Mouse (Mus musculus) intestine, embryonic 16.5 days (tissue): Measurements from ENCODE around the gene Fbxo36. TPM values are rescaled to one million over a fixed set of nuclear protein-coding genes. Genes with fewer than 3 reads are reported as not detected.

Experiments
- ATAC-seq: fragments of 200-750 bp; cut with Nextera tagmentation; 2 replicates; pipeline ENCODE4 v1.8.0; 2017; ENCODE audit warnings: moderate TSS enrichment, moderate library complexity
- H3K27ac ChIP-seq: fragments of 300-500 bp; sonication (generic); 2 replicates; pipeline ENCODE4 v1.5.1; 2014; ENCODE audit warnings: mild to moderate bottlenecking, low read length
- H3K27me3 ChIP-seq: fragments of 300-500 bp; sonication (generic); replicated peaks from 2 replicates; pipeline ENCODE4 v1.6.1; 2014; ENCODE audit warnings: low read length, control low read depth, mixed read lengths; ENCODE audit not compliant: control insufficient read depth, insufficient read depth
- H3K36me3 ChIP-seq: fragments of 300-500 bp; sonication (generic); 2 replicates; pipeline ENCODE4 v1.6.1; 2014; ENCODE audit warnings: low read length, control low read depth; ENCODE audit not compliant: control insufficient read depth, insufficient read depth
- H3K4me1 ChIP-seq: fragments of 300-500 bp; sonication (generic); 2 replicates; pipeline ENCODE4 v1.6.1; 2014; ENCODE audit warnings: low read length, control low read depth, mixed read lengths; ENCODE audit not compliant: control insufficient read depth, insufficient read depth
- H3K4me2 ChIP-seq: fragments of 300-500 bp; sonication (generic); 2 replicates; pipeline ENCODE4 v1.6.1; 2014; ENCODE audit warnings: low read depth, low read length, control low read depth
- H3K4me3 ChIP-seq: fragments of 300-500 bp; sonication (generic); 2 replicates; pipeline ENCODE4 v1.5.1; 2014; ENCODE audit warnings: mild to moderate bottlenecking, low read length
- H3K9ac ChIP-seq: fragments of 300-500 bp; sonication (generic); 2 replicates; pipeline ENCODE4 v1.6.1; 2014; ENCODE audit warnings: low read depth, low read length
- H3K9me3 ChIP-seq: fragments of 300-500 bp; sonication (generic); 2 replicates; pipeline ENCODE4 v1.6.1; 2016; ENCODE audit warnings: low read length, control low read depth; ENCODE audit not compliant: control insufficient read depth
- WGBS: fragments of 180-500 bp; shearing (Covaris S2); extraction: QIAGEN DNeasy Blood & Tissue Kit; methylation state at CpG from one replicate; pipeline ENCODE4 v1.1.7; 2014; 5-methylcytosine and 5-hydroxymethylcytosine counted together
- polyA plus RNA-seq: library from polyadenylated mRNA; unstranded; fragments of >200 nt; fragmentation: Nextera tagmentation; extraction: Ambion mirVana; gene quantifications from 2 replicates; pipeline ENCODE4 v1.2.1, GENCODE M21; 2015

Fbxo36 gene
- polyA plus RNA-seq, 1 experiment from 2014 or later, result 17.1 TPM

DNA sequence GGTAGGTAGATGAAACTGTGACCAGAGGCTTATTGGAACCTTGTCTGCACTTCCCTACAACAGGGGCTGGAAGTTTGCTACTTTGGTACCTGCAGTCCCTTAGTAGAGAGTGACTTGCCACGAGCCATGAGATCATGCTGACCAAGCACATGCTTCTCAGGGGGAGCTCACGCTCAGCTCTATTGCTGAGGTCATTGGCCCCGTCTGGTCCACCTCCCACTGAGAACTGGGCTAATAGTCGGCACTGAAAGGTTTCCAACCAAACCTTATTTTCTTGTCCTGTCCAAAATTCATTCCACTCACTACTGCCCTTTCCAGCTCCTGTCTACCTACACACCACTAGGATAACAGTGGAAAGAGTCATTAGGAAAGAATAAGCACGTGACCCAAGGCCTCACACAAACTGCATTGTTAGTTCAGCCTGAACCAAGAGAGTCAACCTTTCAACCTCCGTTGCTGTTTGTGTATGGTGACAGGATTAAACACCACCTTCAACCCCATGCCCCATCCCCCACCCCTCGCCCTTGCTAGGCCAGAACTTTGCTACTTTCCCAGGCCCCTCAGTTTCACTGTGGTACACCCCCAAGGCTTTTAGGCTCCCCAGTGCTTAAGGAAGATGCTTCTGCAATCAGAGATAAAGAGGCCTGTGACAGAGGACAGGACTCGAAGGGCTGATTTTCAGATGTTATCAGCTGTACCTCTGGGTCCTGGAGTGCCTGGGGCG is 12.0 kb downstream of the Fbxo36 start:
- WGBS, result 33% methylated on average over 9 of the region's 9 CpGs
- H3K27ac ChIP-seq, result no peak overlapping the region
- no peaks in the 10 kb centered on the region for H3K36me3 ChIP-seq
- H3K4me2 ChIP-seq, result no peak overlapping the region
- H3K4me3 ChIP-seq, result no peak overlapping the region
- no peak overlapping the region for H3K9ac ChIP-seq
- ATAC-seq, result 0 out of 2 replicates have a peak, but pooled peaks have one; percentile 25
- no peaks in the 10 kb centered on the region for H3K27me3 ChIP-seq
- H3K4me1 ChIP-seq, result peaks cover 3% of the 10 kb centered on the region; the same call in 1 of the 2 replicates
- no peaks in the 10 kb centered on the region for H3K9me3 ChIP-seq

- Histone ChIP-seq H3K4me1 (no peaks in the 10 kb centered on the region), H3K9ac (no peak overlapping the region), H3K4me2 (no peak overlapping the region), H3K36me3 (no peaks in the 10 kb centered on the region), H3K4me3 (no peak overlapping the region), H3K27ac (no peak overlapping the region), H3K27me3 (no peaks in the 10 kb centered on the region), H3K9me3 (no peaks in the 10 kb centered on the region)
- WGBS, result 77% methylated on average over 1 of the region's 1 CpGs
- ATAC-seq, result no peak
These were observed 14.1 kb downstream of the Fbxo36 start for GRCm38 (mm10) chr1:84853721-84854120.

DNA sequence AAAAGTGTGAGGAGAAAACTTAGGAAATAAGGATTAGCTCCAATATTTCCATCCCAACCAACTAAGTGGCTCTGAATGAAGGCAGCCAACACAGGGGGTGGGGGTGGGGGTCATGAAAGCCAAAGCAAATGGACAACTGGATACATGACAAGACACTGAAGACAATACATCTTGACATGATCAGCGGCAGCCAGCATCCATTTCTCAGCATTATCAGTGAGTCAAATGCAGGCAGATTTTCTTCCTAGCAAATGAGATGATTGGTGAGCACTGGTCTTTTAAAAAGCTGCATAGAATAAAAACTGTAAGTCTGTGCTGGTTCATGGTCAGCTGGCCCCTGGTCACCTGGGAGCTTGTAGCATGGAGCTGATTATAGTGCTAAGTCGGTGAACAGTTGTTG is 15.3 kb downstream of the Fbxo36 start:
- Histone ChIP-seq H3K4me1 (no peaks in the 10 kb centered on the region), H3K4me2 (no peak overlapping the region), H3K36me3 (no peaks in the 10 kb centered on the region), H3K4me3 (no peak overlapping the region), H3K27me3 (no peaks in the 10 kb centered on the region), H3K9me3 (no peaks in the 10 kb centered on the region), H3K9ac (no peak overlapping the region), H3K27ac (no peak overlapping the region)
- WGBS, result 83% methylated on average over 2 of the region's 2 CpGs
- no peak for ATAC-seq

GRCm38 (mm10) chr1:84855756-84856155 is 16.1 kb downstream of the Fbxo36 start:
- no peak overlapping the region for H3K4me2 ChIP-seq
- H3K9me3 ChIP-seq, result no peaks in the 10 kb centered on the region
- H3K27ac ChIP-seq, result no peak overlapping the region
- no peak overlapping the region for H3K9ac ChIP-seq
- H3K4me3 ChIP-seq, result no peak overlapping the region
- H3K27me3 ChIP-seq, result no peaks in the 10 kb centered on the region
- H3K36me3 ChIP-seq, result no peaks in the 10 kb centered on the region
- ATAC-seq, result no peak
- H3K4me1 ChIP-seq, result no peaks in the 10 kb centered on the region
- whole genome bisulfite sequencing, result 78% methylated on average over 2 of the region's 2 CpGs

DNA sequence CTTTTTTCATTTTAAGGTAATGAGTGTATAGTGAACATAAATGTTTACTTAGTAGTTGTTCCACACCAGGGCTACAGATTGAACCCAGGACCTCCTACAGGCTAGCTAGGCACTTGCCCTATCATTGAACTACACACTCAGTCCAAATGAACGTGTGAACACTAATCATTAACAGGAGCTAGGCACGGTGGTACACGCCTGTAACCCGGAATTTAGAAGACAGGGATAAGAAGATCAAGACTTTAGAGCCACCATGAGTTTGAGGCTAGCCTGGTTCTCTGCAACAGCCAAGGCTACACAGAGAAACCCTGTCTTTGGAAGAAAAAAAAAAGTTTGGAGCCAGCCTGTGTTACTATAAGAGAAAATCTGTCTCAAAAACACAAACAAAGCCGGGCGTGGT is 20.0 kb downstream of the Fbxo36 start:
- Histone ChIP-seq H3K9me3 (no peaks in the 10 kb centered on the region), H3K9ac (no peak overlapping the region), H3K4me1 (peaks cover 3% of the 10 kb centered on the region; the same call in 1 of the 2 replicates), H3K27ac (no peak overlapping the region), H3K27me3 (no peaks in the 10 kb centered on the region), H3K4me3 (no peak overlapping the region), H3K4me2 (no peak overlapping the region), H3K36me3 (no peaks in the 10 kb centered on the region)
- WGBS, result 84% methylated on average over 6 of the region's 6 CpGs
- ATAC-seq, result no peak

- no peak overlapping the region for H3K27ac ChIP-seq
- ATAC-seq, result no peak
These were observed 21.0 kb downstream of the Fbxo36 start for GRCm38 (mm10) chr1:84860360-84861254.

DNA sequence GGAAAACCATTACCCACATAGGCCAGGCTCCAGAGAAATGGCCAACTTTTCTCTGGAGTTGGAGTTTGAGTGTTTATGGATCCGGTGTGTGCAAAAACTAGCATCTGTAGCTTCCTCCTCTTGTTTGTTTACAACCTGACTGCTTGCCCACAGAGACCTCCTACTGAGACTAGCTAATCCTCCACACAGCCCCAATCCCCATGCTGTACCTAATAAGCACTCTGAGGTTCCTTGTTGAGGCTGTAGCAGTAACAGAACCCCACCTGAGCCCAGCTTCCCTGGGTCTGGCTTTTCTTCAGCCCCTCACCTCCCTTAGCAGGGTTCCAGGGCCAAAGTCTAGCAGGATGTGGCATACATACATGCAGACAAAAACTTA is 21.6 kb downstream of the Fbxo36 start:
- Histone ChIP-seq H3K27ac (no peak overlapping the region), H3K4me1 (peaks cover 3% of the 10 kb centered on the region; the same call in 1 of the 2 replicates), H3K27me3 (no peaks in the 10 kb centered on the region), H3K4me2 (no peak overlapping the region), H3K9me3 (no peaks in the 10 kb centered on the region), H3K36me3 (no peaks in the 10 kb centered on the region), H3K4me3 (no peak overlapping the region), H3K9ac (no peak overlapping the region)
- ATAC-seq, result no peak
- WGBS, result 70% methylated on average over 1 of the region's 1 CpGs

More at GRCm38 (mm10) chr1:84860360-84861254, 21.0 kb downstream of the Fbxo36 start:
- WGBS, result 75% methylated on average over 10 of the region's 10 CpGs
- H3K27me3 ChIP-seq, result no peaks in the 10 kb centered on the region
- H3K4me2 ChIP-seq, result no peak overlapping the region
- H3K9ac ChIP-seq, result no peak overlapping the region
- H3K9me3 ChIP-seq, result no peaks in the 10 kb centered on the region
- no peaks in the 10 kb centered on the region for H3K36me3 ChIP-seq
- no peak overlapping the region for H3K4me3 ChIP-seq
- peaks cover 3% of the 10 kb centered on the region; the same call in 1 of the 2 replicates for H3K4me1 ChIP-seq

- Histone ChIP-seq H3K27ac (no peak overlapping the region), H3K9me3 (no peaks in the 10 kb centered on the region), H3K4me2 (no peak overlapping the region)
These were observed 25.0 kb downstream of the Fbxo36 start for GRCm38 (mm10) chr1:84864645-84865044.

GRCm38 (mm10) chr1:84866231-84866630 is 26.6 kb downstream of the Fbxo36 start:
- Histone ChIP-seq H3K27me3 (no peaks in the 10 kb centered on the region), H3K4me3 (no peak overlapping the region), H3K9me3 (no peaks in the 10 kb centered on the region), H3K9ac (no peak overlapping the region), H3K36me3 (no peaks in the 10 kb centered on the region), H3K27ac (no peak overlapping the region), H3K4me2 (no peak overlapping the region), H3K4me1 (peaks cover 3% of the 10 kb centered on the region)
- 92% methylated on average over 6 of the region's 6 CpGs for WGBS
- ATAC-seq, result no peak

More at GRCm38 (mm10) chr1:84864645-84865044, 25.0 kb downstream of the Fbxo36 start:
- WGBS, result 46% methylated on average over 2 of the region's 2 CpGs
- Histone ChIP-seq H3K9ac (no peak overlapping the region), H3K4me1 (peaks cover 3% of the 10 kb centered on the region; the same call in 1 of the 2 replicates), H3K36me3 (no peaks in the 10 kb centered on the region), H3K4me3 (no peak overlapping the region), H3K27me3 (no peaks in the 10 kb centered on the region)
- no peak for ATAC-seq
